Mouse (Mus musculus) liver, embryonic 14.5 days (tissue): Measurements from ENCODE around the gene Ncoa7. TPM values are rescaled to one million over a fixed set of nuclear protein-coding genes. Genes with fewer than 3 reads are reported as not detected.
A peak's percentile ranks its signal among the peaks of the same experiment; 100 is the strongest.

Experiments
- ATAC-seq: fragments of 200-750 bp; cut with Nextera tagmentation; 2 replicates; pipeline ENCODE4 v1.8.0; 2017; ENCODE audit warnings: moderate number of reproducible peaks, mild to moderate bottlenecking, moderate library complexity; ENCODE audit not compliant: insufficient read depth
- DNase-seq, 3 experiments: peaks; one replicate each; pipeline ENCODE4 v3.0.0-alpha.2; 2012 to 2013; ENCODE audit warnings: low read depth in 3 of 3, low spot score in 3 of 3
- H3K27ac ChIP-seq: fragments of 300-500 bp; sonication (generic); 2 replicates; pipeline ENCODE4 v1.5.1; 2014; ENCODE audit warnings: moderate library complexity, mild to moderate bottlenecking, control low read depth, inconsistent platforms
- H3K27me3 ChIP-seq: fragments of 300-500 bp; sonication (generic); 2 replicates; pipeline ENCODE4 v1.6.1; 2014; ENCODE audit warnings: mild to moderate bottlenecking, low read length, moderate library complexity; ENCODE audit not compliant: control insufficient read depth, insufficient read depth
- H3K36me3 ChIP-seq: fragments of 300-500 bp; sonication (generic); replicated peaks from 2 replicates; pipeline ENCODE4 v1.6.1; 2014; ENCODE audit warnings: low read depth; ENCODE audit not compliant: control insufficient read depth, insufficient read depth
- H3K4me1 ChIP-seq, 2 experiments: fragments of 200-500 bp in 1 of 2; fragments of 300-500 bp in 1 of 2; sonication (generic) in 1 of 2; replicated peaks; 2 replicates each; pipeline ENCODE4 v1.6.1; 2012 to 2014; ENCODE audit warnings: antibody characterized with exemption in 1 of 2, inconsistent platforms in 1 of 2, low read length in 1 of 2; ENCODE audit not compliant: control insufficient read depth in 2 of 2, insufficient read depth in 2 of 2
- H3K4me2 ChIP-seq: fragments of 300-500 bp; sonication (generic); 2 replicates; pipeline ENCODE4 v1.6.1; 2014; ENCODE audit warnings: low read depth, mild to moderate bottlenecking, control low read depth, moderate library complexity
- H3K4me3 ChIP-seq, 2 experiments: fragments of 200-500 bp in 1 of 2; fragments of 300-500 bp in 1 of 2; sonication (generic) in 1 of 2; 2 replicates each; pipeline ENCODE4 v1.5.1; 2012 to 2014; ENCODE audit warnings: low read depth in 2 of 2, low read length in 2 of 2, mild to moderate bottlenecking in 2 of 2, control low read depth in 1 of 2, inconsistent platforms in 1 of 2, moderate library complexity in 1 of 2; ENCODE audit not compliant: insufficient read depth in 1 of 2
- H3K9ac ChIP-seq: fragments of 300-500 bp; sonication (generic); replicated peaks from 2 replicates; pipeline ENCODE4 v1.6.1; 2014; ENCODE audit warnings: mild to moderate bottlenecking, control low read depth, moderate library complexity
- H3K9me3 ChIP-seq: fragments of 300-500 bp; sonication (generic); 2 replicates; pipeline ENCODE4 v1.6.1; 2016; ENCODE audit warnings: low read length, mixed read lengths; ENCODE audit not compliant: control insufficient read depth
- CTCF ChIP-seq: IDR thresholded peaks from 2 replicates; pipeline ENCODE4 v1.5.1; 2016; ENCODE audit warnings: antibody characterized with exemption, low read depth, control low read depth
- EP300 ChIP-seq: IDR thresholded peaks from 2 replicates; pipeline ENCODE4 v1.6.1; 2016; ENCODE audit warnings: antibody characterized with exemption, low read depth
- WGBS: fragments of 180-500 bp; shearing (Covaris S2); extraction: QIAGEN DNeasy Blood & Tissue Kit; methylation state at CpG from one replicate; pipeline ENCODE4 v1.1.7; 2014; ENCODE audit not compliant: insufficient replicate concordance; 5-methylcytosine and 5-hydroxymethylcytosine counted together
- polyA plus RNA-seq, 2 experiments: library from polyadenylated mRNA; depleted of rRNA in 1 of 2; stranded (reverse) in 1 of 2; unstranded in 1 of 2; fragments of >200 nt; fragmentation: Nextera tagmentation in 1 of 2; extraction: Ambion mirVana in 1 of 2; gene quantifications; 2 replicates each; pipeline versions ENCODE4 v1.2.1 to v1.2.3; 2012 to 2014

Gene Ncoa7
- polyA plus RNA-seq (2012; rRNA removed) (4.9 and 7.7 TPM in 2 replicates), polyA plus RNA-seq (2014; fragmentation: Nextera tagmentation; extraction: Ambion mirVana) (9.0 and 10.6 TPM in 2 replicates)

DNA sequence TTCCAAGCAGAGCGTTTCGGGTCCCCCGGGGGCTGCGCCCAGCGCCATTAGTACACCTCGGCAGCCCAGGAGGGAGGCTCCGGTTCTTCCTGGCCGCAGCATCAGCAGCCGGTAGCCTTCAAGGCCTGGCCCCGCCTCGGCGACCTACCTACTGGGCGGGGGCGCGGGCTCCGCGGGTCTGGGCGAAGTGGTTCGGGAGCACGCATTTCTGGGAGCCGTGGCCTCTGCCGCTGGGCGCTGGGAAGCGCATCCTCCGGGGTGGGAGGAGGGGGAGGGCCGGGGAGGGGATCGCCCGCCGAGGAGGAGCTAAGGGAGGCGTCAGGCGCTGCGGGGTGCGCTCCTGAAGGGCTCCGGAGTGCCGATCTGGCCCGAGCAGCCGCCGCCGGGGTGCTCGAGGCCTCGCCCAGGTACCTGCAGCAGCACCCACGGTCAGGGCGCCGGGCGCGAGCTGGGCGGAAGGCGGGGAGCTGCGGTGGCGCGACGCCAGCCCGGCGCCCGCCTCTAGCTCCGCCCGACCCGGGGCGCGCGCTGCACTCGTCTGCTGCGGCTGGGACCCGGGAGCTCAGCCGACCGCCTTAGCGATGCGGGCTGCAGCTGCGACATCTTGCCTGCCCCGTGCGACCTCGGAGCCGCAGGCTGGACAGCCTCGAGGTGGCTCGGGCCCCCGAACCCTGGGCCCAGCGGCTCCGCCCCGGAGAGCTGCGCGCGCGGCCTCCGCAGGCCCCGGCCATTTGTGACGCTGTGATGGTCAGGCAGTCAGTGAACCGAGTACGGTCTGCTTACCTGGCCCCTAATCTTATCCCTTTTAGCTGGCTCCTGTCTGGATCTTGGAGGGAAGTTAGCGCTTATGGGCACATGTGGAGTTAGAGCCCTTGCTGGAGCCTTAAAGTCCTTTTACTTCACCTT is at the start of gene Ncoa7:
Gene Ncoa7 (minus strand): TSS at position 646 of the 906 bp plus-strand sequence.
- H3K27me3 ChIP-seq: no peaks in the 10 kb centered on the region
- H3K9me3 ChIP-seq: no peaks in the 10 kb centered on the region
- H3K36me3 ChIP-seq: no peaks in the 10 kb centered on the region
- TF ChIP-seq CTCF (no peak), EP300 (no peak)
- DNase-seq (peak; percentile 64 to 68 (median 66)), ATAC-seq (peak; percentile 94)
- H3K4me3 ChIP-seq: peak within 1 kb of the TSS; percentile 75 to 98
- H3K27ac ChIP-seq: peak within 1 kb of the TSS; percentile 95
- H3K9ac ChIP-seq: peak within 1 kb of the TSS; percentile 89
- WGBS: under 1% methylated on average over 86 of the region's 89 CpGs
- peaks cover 9 to 18% of the 10 kb centered on the region in 2 experiments for H3K4me1 ChIP-seq
- H3K4me2 ChIP-seq: peak within 1 kb of the TSS; percentile 83

DNA sequence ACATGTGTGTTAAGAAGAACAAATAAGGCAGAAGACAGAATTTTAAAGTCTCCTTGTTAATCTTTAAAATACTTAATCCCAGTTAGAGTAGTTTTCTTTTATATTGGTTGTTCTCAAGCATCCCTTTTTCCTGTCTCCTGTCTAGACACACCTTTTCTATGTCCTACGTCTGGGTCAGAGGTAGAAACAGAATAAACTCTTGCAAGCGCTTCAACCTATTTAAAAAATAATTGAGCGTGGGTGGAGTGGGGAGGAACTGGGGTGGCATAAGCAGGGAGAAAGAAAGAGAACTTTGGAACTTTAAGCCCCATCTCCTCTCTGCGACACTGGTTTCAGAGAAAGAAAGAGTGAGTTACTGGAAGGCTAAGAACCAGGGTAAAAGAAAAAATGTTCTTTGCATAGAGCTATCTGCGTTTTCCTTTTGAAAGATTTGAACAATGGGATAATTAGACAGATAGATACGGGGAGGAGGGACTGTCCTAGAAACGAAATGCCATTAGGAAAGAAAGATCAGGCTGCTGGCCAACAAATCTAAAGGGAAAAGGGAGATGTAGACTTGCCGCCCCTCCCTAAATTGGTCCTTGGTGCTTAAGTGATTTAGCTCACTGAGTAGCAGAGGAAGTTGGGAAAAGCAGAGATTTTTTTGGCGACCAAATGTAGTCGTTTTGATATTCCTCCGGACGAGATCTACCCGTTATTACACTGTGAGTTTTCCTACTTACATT is 42.1 kb upstream of the Ncoa7 start:
- Histone ChIP-seq H3K9ac (no peak overlapping the region), H3K4me3 (no peak overlapping the region), H3K27me3 (peaks cover 68% of the 10 kb centered on the region), H3K4me1 (peaks cover 0 to 2% of the 10 kb centered on the region in 2 experiments; a peak in 1 of 4 replicates), H3K4me2 (no peak overlapping the region), H3K9me3 (no peaks in the 10 kb centered on the region), H3K36me3 (no peaks in the 10 kb centered on the region), H3K27ac (no peak overlapping the region)
- TF ChIP-seq CTCF: no peak
- DNase-seq (no peak), ATAC-seq (no peak)
- WGBS: 14% methylated on average over 13 of the region's 13 CpGs

DNA sequence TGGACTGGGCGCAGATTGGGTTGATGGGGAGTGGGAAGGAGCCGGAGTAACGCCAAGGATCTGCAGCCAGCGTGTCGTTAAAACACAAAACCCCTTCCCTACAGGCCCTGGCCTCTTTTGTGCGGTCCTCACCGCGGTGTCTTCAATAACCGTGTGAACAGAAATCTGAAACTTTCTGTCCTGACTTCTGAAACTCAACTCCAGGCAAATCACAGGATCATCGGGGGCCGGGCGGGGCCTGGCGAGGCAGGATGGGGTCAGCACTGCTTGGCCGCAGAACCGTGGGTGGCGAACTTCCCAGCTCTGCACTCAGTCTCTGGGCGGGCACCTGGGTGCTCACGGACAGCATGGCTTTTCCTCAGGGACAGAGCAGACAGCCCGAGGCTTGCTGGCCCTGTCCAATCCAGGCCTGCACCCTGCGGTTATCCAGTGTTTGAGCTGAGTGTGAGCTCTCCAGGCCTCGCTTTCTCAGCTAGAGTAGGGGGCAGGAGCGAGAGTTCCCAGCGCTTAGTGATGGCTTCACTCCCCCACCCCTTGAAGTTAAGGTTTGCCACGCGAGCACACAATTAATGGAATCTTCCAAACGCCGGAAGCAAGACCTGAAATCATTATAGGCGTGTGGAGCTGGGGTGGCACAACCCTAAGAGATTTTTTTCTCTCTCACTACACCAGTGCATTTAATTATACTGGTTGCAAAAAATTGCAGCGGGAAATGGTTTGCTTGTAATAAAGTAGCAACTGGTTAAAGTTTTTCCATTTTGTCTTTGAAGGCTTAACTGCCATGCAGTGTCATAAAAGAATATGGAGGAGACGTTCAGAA is 41.3 kb upstream of the Ncoa7 start:
- 6% methylated on average over 30 of the region's 30 CpGs for WGBS
- Histone ChIP-seq H3K4me1 (peaks cover 0 to 2% of the 10 kb centered on the region in 2 experiments; a peak in 1 of 4 replicates), H3K36me3 (no peaks in the 10 kb centered on the region), H3K27me3 (peaks cover 68% of the 10 kb centered on the region), H3K4me3 (no peak overlapping the region; a peak in 1 of 4 replicates), H3K4me2 (peak overlapping the region; percentile 41), H3K27ac (no peak overlapping the region), H3K9ac (no peak overlapping the region), H3K9me3 (no peaks in the 10 kb centered on the region)
- ATAC-seq (no peak), DNase-seq (no peak)
- TF ChIP-seq CTCF (no peak), EP300 (no peak)

DNA sequence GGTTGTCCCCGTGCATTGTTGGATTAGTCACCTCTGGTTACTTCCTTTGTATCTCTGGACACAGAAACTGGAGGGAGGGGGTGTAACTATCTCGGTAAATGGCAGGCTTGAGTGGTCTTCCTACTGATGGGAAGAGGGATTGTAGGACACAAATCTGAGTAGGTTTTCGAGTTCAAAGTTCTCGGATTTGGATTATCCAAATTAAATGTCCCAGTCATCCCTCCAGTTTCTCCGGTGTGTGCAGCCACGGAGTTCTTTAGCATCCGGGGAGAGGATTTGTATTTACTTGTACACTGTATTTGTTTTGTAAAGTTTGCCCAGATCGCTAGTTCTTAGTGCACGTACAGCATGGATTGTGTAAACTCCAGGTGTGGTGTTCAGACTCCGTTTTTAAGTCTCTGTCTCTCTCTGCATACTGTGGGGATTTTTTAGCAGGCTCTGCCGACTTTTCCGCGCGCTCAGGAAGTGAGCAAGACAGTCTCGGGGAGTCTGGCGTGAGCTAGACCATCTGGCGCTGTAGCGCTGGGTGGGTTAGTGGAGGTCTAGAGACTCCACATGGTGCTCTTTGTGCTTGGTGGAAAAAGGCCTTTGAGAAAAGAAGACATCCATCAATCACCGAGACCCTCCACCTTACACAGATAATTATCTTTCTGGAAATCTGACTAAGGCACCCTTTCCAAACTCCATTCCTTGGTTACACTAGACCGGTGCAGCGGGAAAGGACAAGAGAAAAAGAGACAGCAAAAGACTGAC is 40.5 kb upstream of the Ncoa7 start:
- no peak for ATAC-seq
- no peaks in the 10 kb centered on the region for H3K9me3 ChIP-seq
- H3K27me3 ChIP-seq: peaks cover 68% of the 10 kb centered on the region
- H3K4me3 ChIP-seq: peak overlapping the region; percentile 10 to 38; a peak in 3 of 4 replicates
- peaks cover 0 to 2% of the 10 kb centered on the region in 2 experiments; a peak in 1 of 4 replicates for H3K4me1 ChIP-seq
- H3K27ac ChIP-seq: no peak overlapping the region
- TF ChIP-seq EP300 (no peak), CTCF (no peak)
- under 1% methylated on average over 21 of the region's 21 CpGs for WGBS
- no peaks in the 10 kb centered on the region for H3K36me3 ChIP-seq
- DNase-seq: no peak
- peak overlapping the region; percentile 41 for H3K4me2 ChIP-seq
- H3K9ac ChIP-seq: no peak overlapping the region
